Mouse (Mus musculus) left cerebral cortex, adult 2 months (tissue): ENCODE results near the gene Nkg7. TPM values are rescaled to one million over a fixed set of nuclear protein-coding genes. Genes with fewer than 3 reads are reported as not detected.

ENCODE experiments used
- DNase-seq, 2 experiments: peaks; one replicate each; pipeline ENCODE4 v3.0.0; 2021 to 2022; ENCODE audit warnings: low spot score in 2 of 2, mixed read lengths in 1 of 2; ENCODE audit errors: extremely low spot score in 1 of 2
- H3K27ac ChIP-seq: fragments of 200-600 bp; 2 replicates; pipeline ENCODE4 v1.8.1; 2022
- H3K4me3 ChIP-seq: fragments of 200-600 bp; 2 replicates; pipeline ENCODE4 v1.8.1; 2022
- CTCF ChIP-seq: fragments of 200-600 bp; IDR thresholded peaks from 2 replicates; pipeline ENCODE4 v1.8.1; 2022; ENCODE audit warnings: antibody characterized with exemption, mild to moderate bottlenecking, moderate library complexity
- intact Hi-C: fragments of 180-260 bp; cut with DNase I; formaldehyde crosslinking; loops from one replicate; pipeline ENCODE4 v1.15.1; 2025
- total RNA-seq, 2 experiments: library from RNA; stranded (reverse); gene quantifications; 2 replicates each; pipeline ENCODE4 v1.2.3; 2021

The Nkg7 gene
- total RNA-seq, 2 experiments from 2014 or later = not detected

GRCm38 (mm10) chr7:43449811-43450210, 12.9 kb downstream of the Nkg7 start:
- H3K4me3 ChIP-seq = no peak overlapping the region
- no peak overlapping the region for H3K27ac ChIP-seq
- no peak for TF ChIP-seq CTCF
- intact Hi-C loops = loop anchor here (10.0 kb wide), 1 partner anchor 225 kb away; the partner anchor contains the start of gene Ctu1
- no peak for DNase-seq

GRCm38 (mm10) chr7:43451726-43452125, 14.9 kb downstream of the Nkg7 start:
- intact Hi-C loops = no loop called here

GRCm38 (mm10) chr7:43452609-43453008, 15.7 kb downstream of the Nkg7 start:
- Histone ChIP-seq H3K27ac (no peak overlapping the region), H3K4me3 (no peak overlapping the region)
- intact Hi-C loops = no loop called here
- no peak for DNase-seq
- peak; percentile 11 for TF ChIP-seq CTCF

More at GRCm38 (mm10) chr7:43451726-43452125, 14.9 kb downstream of the Nkg7 start:
- no peak for TF ChIP-seq CTCF
- H3K4me3 ChIP-seq = no peak overlapping the region
- no peak for DNase-seq
- no peak overlapping the region for H3K27ac ChIP-seq

GRCm38 (mm10) chr7:43453599-43454355, 16.9 kb downstream of the Nkg7 start:
- DNase-seq = no peak
- H3K27ac ChIP-seq = no peak overlapping the region
- TF ChIP-seq CTCF = no peak
- intact Hi-C loops = no loop called here
- H3K4me3 ChIP-seq = no peak overlapping the region

- Histone ChIP-seq H3K27ac (no peak overlapping the region), H3K4me3 (no peak overlapping the region)
- DNase-seq = no peak
- TF ChIP-seq CTCF = no peak
- intact Hi-C loops = no loop called here
Observed at GRCm38 (mm10) chr7:43454371-43454770, 17.5 kb downstream of the Nkg7 start.

GRCm38 (mm10) chr7:43462851-43463250, 26.0 kb downstream of the Nkg7 start, which contains the start of gene Vsig10l:
Vsig10l (plus strand) TSS chr7:43463151.
- TF ChIP-seq CTCF = no peak
- DNase-seq = no peak
- H3K27ac ChIP-seq = no peak within 1 kb of the TSS
- intact Hi-C loops = no loop called here
- no peak within 1 kb of the TSS for H3K4me3 ChIP-seq

- Histone ChIP-seq H3K4me3 (no peak overlapping the region), H3K27ac (no peak overlapping the region)
- TF ChIP-seq CTCF = no peak
- DNase-seq = no peak
- intact Hi-C loops = no loop called here
Observed at GRCm38 (mm10) chr7:43463976-43464375, 27.1 kb downstream of the Nkg7 start.

- intact Hi-C loops = no loop called here
- Histone ChIP-seq H3K27ac (no peak overlapping the region), H3K4me3 (peak overlapping the region; percentile 34)
- TF ChIP-seq CTCF = peak; percentile 34; the same call in 1 of the 2 replicates
- DNase-seq = no peak
Observed at GRCm38 (mm10) chr7:43464864-43465343, 28.0 kb downstream of the Nkg7 start.

GRCm38 (mm10) chr7:43465344-43466098, 28.6 kb downstream of the Nkg7 start:
- DNase-seq = peak; percentile 65 to 76
- no peak; the same call in none of the 2 replicates for TF ChIP-seq CTCF
- Histone ChIP-seq H3K4me3 (peak overlapping the region; percentile 34), H3K27ac (no peak overlapping the region)
- intact Hi-C loops = loop anchor here (1.0 kb wide), 2 partner anchors 30 to 42 kb away; no protein-coding TSS in a partner anchor

- DNase-seq = peak; percentile 78 to 80
- peak overlapping the region; percentile 34 for H3K4me3 ChIP-seq
- intact Hi-C loops = loop anchor here (1.0 kb wide), 2 partner anchors 29 to 43 kb away; no protein-coding TSS in a partner anchor
- TF ChIP-seq CTCF = peak; percentile 91
- H3K27ac ChIP-seq = no peak overlapping the region
Observed at GRCm38 (mm10) chr7:43466099-43466694, 29.3 kb downstream of the Nkg7 start.

- no peak for DNase-seq
- Histone ChIP-seq H3K4me3 (no peak overlapping the region), H3K27ac (no peak overlapping the region)
- intact Hi-C loops = loop anchor here (1.0 kb wide), 1 partner anchor 25 kb away; no protein-coding TSS in a partner anchor
- TF ChIP-seq CTCF = peak; percentile 60
Observed at GRCm38 (mm10) chr7:43470373-43470772, 33.5 kb downstream of the Nkg7 start.
